Mouse (Mus musculus) heart, postnatal 0 days (tissue): ENCODE measurements around the gene Pla2g12a. TPM values are rescaled to one million over a fixed set of nuclear protein-coding genes. Genes with fewer than 3 reads are reported as not detected.

ENCODE experiments used
- ATAC-seq: fragments of 200-750 bp; cut with Nextera tagmentation; 2 replicates; pipeline ENCODE4 v1.8.0; 2017; ENCODE audit warnings: low read depth, moderate number of reproducible peaks, moderate library complexity; ENCODE audit not compliant: insufficient read depth
- DNase-seq: peaks from one replicate; pipeline ENCODE4 v3.0.0-alpha.2; 2016; ENCODE audit warnings: low spot score
- H3K27ac ChIP-seq: fragments of 300-500 bp; sonication (generic); 2 replicates; pipeline ENCODE4 v1.5.1; 2014; ENCODE audit warnings: low read depth, mild to moderate bottlenecking
- H3K27me3 ChIP-seq: fragments of 300-500 bp; sonication (generic); 2 replicates; pipeline ENCODE4 v1.6.1; 2014; ENCODE audit warnings: low read length, mixed read lengths; ENCODE audit not compliant: control insufficient read depth, insufficient read depth
- H3K36me3 ChIP-seq: fragments of 300-500 bp; sonication (generic); replicated peaks from 2 replicates; pipeline ENCODE4 v1.6.1; 2014; ENCODE audit warnings: low read length, mixed read lengths; ENCODE audit not compliant: control insufficient read depth, insufficient read depth
- H3K4me1 ChIP-seq: fragments of 300-500 bp; sonication (generic); 2 replicates; pipeline ENCODE4 v1.6.1; 2014; ENCODE audit warnings: antibody characterized with exemption; ENCODE audit not compliant: control insufficient read depth, insufficient read depth
- H3K4me2 ChIP-seq: fragments of 300-500 bp; sonication (generic); 2 replicates; pipeline ENCODE4 v1.6.1; 2014; ENCODE audit warnings: low read depth, mild to moderate bottlenecking, low read length, moderate library complexity
- H3K4me3 ChIP-seq: fragments of 300-500 bp; sonication (generic); 2 replicates; pipeline ENCODE4 v1.5.1; 2014; ENCODE audit warnings: low read depth, low read length
- H3K9ac ChIP-seq: fragments of 300-500 bp; sonication (generic); replicated peaks from 2 replicates; pipeline ENCODE4 v1.6.1; 2014; ENCODE audit warnings: low read depth, low read length, mixed read lengths
- H3K9me3 ChIP-seq: fragments of 300-500 bp; sonication (generic); replicated peaks from 2 replicates; pipeline ENCODE4 v1.6.1; 2016; ENCODE audit warnings: low read length; ENCODE audit not compliant: control insufficient read depth
- CTCF ChIP-seq: IDR thresholded peaks from 2 replicates; pipeline ENCODE4 v1.5.1; 2016; ENCODE audit warnings: antibody characterized with exemption, control low read depth, low read depth
- EP300 ChIP-seq: IDR thresholded peaks from 2 replicates; pipeline ENCODE4 v1.6.1; 2016; ENCODE audit warnings: antibody characterized with exemption, low read depth
- WGBS: fragments of 180-500 bp; shearing (Covaris S2); extraction: QIAGEN DNeasy Blood & Tissue Kit; methylation state at CpG from one replicate; pipeline ENCODE4 v1.1.7; 2014; 5-methylcytosine and 5-hydroxymethylcytosine counted together
- polyA plus RNA-seq: library from polyadenylated mRNA; unstranded; fragments of >200 nt; fragmentation: Nextera tagmentation; extraction: Ambion mirVana; gene quantifications from 2 replicates; pipeline ENCODE4 v1.2.1, GENCODE M21; 2015
- total RNA-seq: library from RNA; depleted of rRNA; stranded (reverse); fragments of >200 nt; gene quantifications from 2 replicates; pipeline ENCODE4 v1.2.3, GENCODE M21; 2014; ENCODE audit warnings: low replicate concordance

Pla2g12a gene
- total and polyA plus RNA-seq, 2 experiments from 2014 or later = 50.2 to 52.2 TPM

- H3K27ac ChIP-seq = no peak overlapping the region
- WGBS = 81% methylated on average over 5 of the region's 5 CpGs
- H3K4me1 ChIP-seq = no peaks in the 10 kb centered on the region
- ATAC-seq (no peak), DNase-seq (no peak)
- H3K27me3 ChIP-seq = no peaks in the 10 kb centered on the region
- TF ChIP-seq CTCF (no peak), EP300 (no peak)
- H3K4me3 ChIP-seq = no peak overlapping the region
- peaks cover 10% of the 10 kb centered on the region; the same call in 1 of the 2 replicates for H3K36me3 ChIP-seq
- H3K9me3 ChIP-seq = no peaks in the 10 kb centered on the region
- no peak overlapping the region for H3K4me2 ChIP-seq
- H3K9ac ChIP-seq = no peak overlapping the region
These were observed 8.0 kb downstream of the Pla2g12a start for GRCm38 (mm10) chr3:129886430-129886829.

- no peak overlapping the region for H3K4me3 ChIP-seq
- H3K27me3 ChIP-seq = no peaks in the 10 kb centered on the region
- no peaks in the 10 kb centered on the region for H3K9me3 ChIP-seq
- peaks cover 22% of the 10 kb centered on the region; the same call in 1 of the 2 replicates for H3K36me3 ChIP-seq
- H3K4me2 ChIP-seq = no peak overlapping the region
- 89% methylated on average over 13 of the region's 13 CpGs for WGBS
- no peaks in the 10 kb centered on the region for H3K4me1 ChIP-seq
- H3K9ac ChIP-seq = no peak overlapping the region
- DNase-seq (no peak), ATAC-seq (no peak)
- no peak overlapping the region for H3K27ac ChIP-seq
- TF ChIP-seq CTCF (no peak), EP300 (no peak)
These were observed 9.5 kb downstream of the Pla2g12a start for GRCm38 (mm10) chr3:129887779-129888517.

- WGBS = 78% methylated on average over 5 of the region's 5 CpGs
- H3K4me2 ChIP-seq = no peak overlapping the region
- DNase-seq = no peak
- TF ChIP-seq CTCF (no peak), EP300 (no peak)
- H3K9ac ChIP-seq = no peak overlapping the region
- peaks cover 35% of the 10 kb centered on the region for H3K36me3 ChIP-seq
- no peaks in the 10 kb centered on the region for H3K27me3 ChIP-seq
- H3K27ac ChIP-seq = no peak overlapping the region
- no peaks in the 10 kb centered on the region for H3K9me3 ChIP-seq
- no peak for ATAC-seq
- H3K4me1 ChIP-seq = no peaks in the 10 kb centered on the region
- H3K4me3 ChIP-seq = no peak overlapping the region
These were observed 13.6 kb downstream of the Pla2g12a start for GRCm38 (mm10) chr3:129892003-129892402.

GRCm38 (mm10) chr3:129893143-129893542 lies 14.7 kb downstream of the Pla2g12a start:
- Histone ChIP-seq H3K4me1 (no peaks in the 10 kb centered on the region), H3K27me3 (no peaks in the 10 kb centered on the region), H3K9ac (no peak overlapping the region), H3K4me3 (no peak overlapping the region), H3K36me3 (peaks cover 35% of the 10 kb centered on the region), H3K9me3 (no peaks in the 10 kb centered on the region), H3K27ac (no peak overlapping the region), H3K4me2 (no peak overlapping the region)
- ATAC-seq (no peak), DNase-seq (no peak)
- TF ChIP-seq CTCF (no peak), EP300 (no peak)
- WGBS = 91% methylated on average over 3 of the region's 3 CpGs

GRCm38 (mm10) chr3:129896591-129896990 lies 18.2 kb downstream of the Pla2g12a start:
- peaks cover 25% of the 10 kb centered on the region for H3K36me3 ChIP-seq
- H3K4me3 ChIP-seq = no peak overlapping the region
- H3K9ac ChIP-seq = no peak overlapping the region
- DNase-seq (no peak), ATAC-seq (no peak)
- H3K9me3 ChIP-seq = no peaks in the 10 kb centered on the region
- H3K4me2 ChIP-seq = no peak overlapping the region
- TF ChIP-seq CTCF (no peak), EP300 (no peak)
- no peaks in the 10 kb centered on the region for H3K4me1 ChIP-seq
- H3K27ac ChIP-seq = no peak overlapping the region
- 49% methylated on average over 6 of the region's 6 CpGs for WGBS
- H3K27me3 ChIP-seq = no peaks in the 10 kb centered on the region

GRCm38 (mm10) chr3:129898886-129899285 lies 20.5 kb downstream of the Pla2g12a start:
- no peak for TF ChIP-seq CTCF
- TF ChIP-seq EP300 = no peak
- H3K4me1 ChIP-seq = peaks cover 11% of the 10 kb centered on the region
- WGBS = 54% methylated on average over 4 of the region's 4 CpGs

More at GRCm38 (mm10) chr3:129898886-129899285, 20.5 kb downstream of the Pla2g12a start:
- no peak for DNase-seq
- Histone ChIP-seq H3K9ac (no peak overlapping the region), H3K4me2 (no peak overlapping the region), H3K4me3 (no peak overlapping the region), H3K36me3 (peaks cover 7% of the 10 kb centered on the region; the same call in 1 of the 2 replicates), H3K27ac (no peak overlapping the region), H3K27me3 (no peaks in the 10 kb centered on the region), H3K9me3 (no peaks in the 10 kb centered on the region)
- no peak for ATAC-seq
